Comparison of ENCODE assay signal across 11 mouse cellular contexts in genomic region chrX:155624895-155625294, GRCm38 (mm10). TPM values are rescaled to one million over a fixed set of nuclear protein-coding genes. Genes with fewer than 3 reads are reported as not detected.
A peak's percentile ranks its signal among the peaks of the same experiment; 100 is the strongest.
DNase-seq lines count a peak whose midpoint lies in the region; ATAC-seq and TF ChIP-seq lines count a peak whose summit lies in the region.
"Had no signal": no experiment of that assay in that cellular context is flagged by ENCODE, and none has a peak within 500 bp of the region (broad histone marks: within the 10 kb centered on the region; RNA-seq: fewer than 3 reads in every experiment).

No protein-coding gene starts in this region.

- no peak for DNase-seq in kidney, postnatal 10 days
- peak; percentile 83 for DNase-seq in midbrain, embryonic 11.5 days (ENCODE audit: low spot score, missing footprints)
- no peak for DNase-seq in left cerebral cortex, adult 8-10 months (ENCODE audit: low spot score in 2 of 2)
- DNase-seq in embryo, embryonic 11 days = no peak

- WGBS in kidney, embryonic 14.5 days = 35% methylated on average over 13 of the region's 15 CpGs
- 17% methylated on average over 15 of the region's 15 CpGs for WGBS in forebrain, embryonic 15.5 days
- 16% methylated on average over 14 of the region's 15 CpGs for WGBS in midbrain, embryonic 11.5 days

- no peaks in the 10 kb centered on the region for H3K9me3 ChIP-seq in kidney, embryonic 14.5 days (ENCODE audit: control insufficient read depth, low read length)
- H3K9me3 ChIP-seq in forebrain, embryonic 15.5 days = no peaks in the 10 kb centered on the region
- no peaks in the 10 kb centered on the region for H3K9me3 ChIP-seq in midbrain, embryonic 11.5 days (ENCODE audit: control insufficient read depth, low read length)

- peak; percentile 50; the same call in 1 of the 2 replicates for ATAC-seq in kidney, embryonic 14.5 days (ENCODE audit: low FRiP score, low TSS enrichment)
- peak; percentile 21; the same call in 1 of the 2 replicates for ATAC-seq in forebrain, embryonic 15.5 days (replicated peaks)
- ATAC-seq in midbrain, embryonic 11.5 days (ENCODE audit: low FRiP score) = peak; percentile 33
- ATAC-seq in inflammation-experienced regulatory T-cells, adult 6 months = no peak

- H3K36me3 ChIP-seq in kidney, embryonic 14.5 days (ENCODE audit: control insufficient read depth, insufficient read depth, low read length) = no peaks in the 10 kb centered on the region
- no peaks in the 10 kb centered on the region for H3K36me3 ChIP-seq in forebrain, embryonic 15.5 days
- H3K36me3 ChIP-seq in midbrain, embryonic 11.5 days (ENCODE audit: control insufficient read depth, insufficient read depth, low read length) = no peaks in the 10 kb centered on the region

- no peak for TF ChIP-seq CTCF in bone marrow macrophage, adult 2 months (IDR thresholded peaks at IDR 0.05; ENCODE audit: low read depth, low read length)

- no peaks in the 10 kb centered on the region for H3K4me1 ChIP-seq in kidney, embryonic 14.5 days (ENCODE audit: control insufficient read depth, insufficient read depth, low read length)
- no peaks in the 10 kb centered on the region; the same call in 1 of the 2 replicates for H3K4me1 ChIP-seq in bone marrow macrophage, adult 2 months (ENCODE audit: control insufficient read depth, insufficient read depth, low read length)
- H3K4me1 ChIP-seq in forebrain, embryonic 15.5 days = 0 out of 2 replicates have a peak, but pooled peaks cover 6% of the 10 kb centered on the region
- no peaks in the 10 kb centered on the region for H3K4me1 ChIP-seq in midbrain, embryonic 11.5 days (ENCODE audit: control insufficient read depth, insufficient read depth, low read length)

- TF ChIP-seq POLR2A in bone marrow macrophage, adult 2 months (IDR thresholded peaks at IDR 0.05; ENCODE audit: borderline replicate concordance, low read depth, low read length) = no peak

- peak overlapping the region; percentile 43 for H3K4me3 ChIP-seq in kidney, embryonic 14.5 days (ENCODE audit: low read length)
- H3K4me3 ChIP-seq in bone marrow macrophage, adult 2 months (ENCODE audit: insufficient read depth, low read length) = peak overlapping the region; percentile 61
- H3K4me3 ChIP-seq in forebrain, embryonic 15.5 days = peak overlapping the region; percentile 53
- peak overlapping the region; percentile 46 for H3K4me3 ChIP-seq in midbrain, embryonic 11.5 days (ENCODE audit: low read depth, low read length)

- H3K27me3 ChIP-seq in kidney, embryonic 14.5 days (ENCODE audit: control insufficient read depth, insufficient read depth, low read length) = peaks cover 16% of the 10 kb centered on the region
- H3K27me3 ChIP-seq in forebrain, embryonic 15.5 days = 0 out of 2 replicates have a peak, but pooled peaks cover 7% of the 10 kb centered on the region
- H3K27me3 ChIP-seq in midbrain, embryonic 11.5 days (ENCODE audit: control insufficient read depth, insufficient read depth, low read length) = peaks cover 12% of the 10 kb centered on the region

- H3K9ac ChIP-seq in kidney, embryonic 14.5 days (ENCODE audit: low read depth, low read length) = no peak overlapping the region
- H3K9ac ChIP-seq in forebrain, embryonic 15.5 days (replicated peaks) = peak overlapping the region; percentile 13; the same call in 1 of the 2 replicates
- no peak overlapping the region for H3K9ac ChIP-seq in midbrain, embryonic 11.5 days (ENCODE audit: low read length)
- H3K9ac ChIP-seq: liver, embryonic 14.5 days had no signal

- H3K27ac ChIP-seq in kidney, embryonic 14.5 days (ENCODE audit: low read depth, low read length) = no peak overlapping the region
- H3K27ac ChIP-seq in bone marrow macrophage, adult 2 months (ENCODE audit: insufficient read depth, low read depth, low read length) = no peak overlapping the region
- no peak overlapping the region for H3K27ac ChIP-seq in forebrain, embryonic 15.5 days (replicated peaks)
- H3K27ac ChIP-seq in midbrain, embryonic 11.5 days (ENCODE audit: low read depth, low read length) = no peak overlapping the region
- H3K27ac ChIP-seq: liver, embryonic 14.5 days had no signal

- H3K4me2 ChIP-seq in kidney, embryonic 14.5 days (replicated peaks; ENCODE audit: low read depth, low read length) = peak overlapping the region; percentile 88
- H3K4me2 ChIP-seq in forebrain, embryonic 15.5 days (replicated peaks) = peak overlapping the region; percentile 87
- H3K4me2 ChIP-seq in midbrain, embryonic 11.5 days = peak overlapping the region; percentile 78

RNA-seq across cellular contexts. Expression of gene Gm15155, which starts 0.4 kb away (rescaled TPM):
- not detected in 2 replicates for polyA plus RNA-seq in kidney, embryonic 14.5 days (2014; fragmentation: Nextera tagmentation; extraction: Ambion mirVana)
- not detected in 2 replicates for polyA plus RNA-seq in bone marrow macrophage, adult 2 months (2012; ENCODE audit: insufficient read depth, insufficient read length, missing spikeins)
- polyA plus RNA-seq in forebrain, embryonic 15.5 days (2015; fragmentation: Nextera tagmentation; extraction: Ambion mirVana) = not detected in 2 replicates
- not detected in 2 replicates for polyA plus RNA-seq in midbrain, embryonic 11.5 days (2014; fragmentation: Nextera tagmentation; extraction: Ambion mirVana)
- not detected for polyA plus RNA-seq in inflammation-experienced regulatory T-cells, adult 6 months (2017; shearing (Covaris generic))
- total RNA-seq in left cerebral cortex, adult 8-10 months (2022) = 1 to 10 TPM in 2 of 4 experiments, under 1 TPM in 1, not detected in 1; 0.55 to 1.7 (median 1.3) TPM
- total RNA-seq: MEL had no signal
- polyA plus RNA-seq: gonadal fat pad, adult 2 months; liver, embryonic 14.5 days had no signal

RNA-seq across cellular contexts. Expression of gene Ptchd1, which starts 1.3 kb away (rescaled TPM):
- 1.0 and 1.3 TPM in 2 replicates for polyA plus RNA-seq in kidney, embryonic 14.5 days (2014; fragmentation: Nextera tagmentation; extraction: Ambion mirVana)
- 10.0 and 11.1 TPM in 2 replicates for polyA plus RNA-seq in bone marrow macrophage, adult 2 months (2012; ENCODE audit: insufficient read depth, insufficient read length, missing spikeins)
- polyA plus RNA-seq in forebrain, embryonic 15.5 days (2015; fragmentation: Nextera tagmentation; extraction: Ambion mirVana) = 2.7 and 2.9 TPM in 2 replicates
- 1.6 and 1.7 TPM in 2 replicates for polyA plus RNA-seq in midbrain, embryonic 11.5 days (2014; fragmentation: Nextera tagmentation; extraction: Ambion mirVana)
- not detected for polyA plus RNA-seq in inflammation-experienced regulatory T-cells, adult 6 months (2017; shearing (Covaris generic))
- 10 to 100 TPM; 16.8 to 21.3 (median 20.4) TPM for total RNA-seq in left cerebral cortex, adult 8-10 months (2022)
- total RNA-seq: MEL had no signal
